Mouse (Mus musculus) left cerebral cortex, postnatal 36 days (tissue): ENCODE results near the gene Hao2. TPM values are rescaled to one million over a fixed set of nuclear protein-coding genes. Genes with fewer than 3 reads are reported as not detected.

Source experiments
- DNase-seq, 2 experiments: peaks; one replicate each; pipeline ENCODE4 v3.0.0; 2021 to 2022; ENCODE audit warnings: low spot score in 2 of 2, mixed read lengths in 1 of 2
- intact Hi-C: fragments of 180-260 bp; cut with DNase I; formaldehyde crosslinking; loops from one replicate; pipeline ENCODE4 v1.15.1; 2025
- total RNA-seq, 2 experiments: library from RNA; stranded (reverse); gene quantifications; 2 replicates each; pipeline ENCODE4 v1.2.3; 2021

Gene Hao2
- total RNA-seq, 2 experiments from 2014 or later: not detected

- DNase-seq: no peak
- intact Hi-C loops: no loop called here
Observed at GRCm38 (mm10) chr3:98862800-98863199, 30.2 kb downstream of the Hao2 start.

- DNase-seq: no peak
- intact Hi-C loops: no loop called here
Observed at GRCm38 (mm10) chr3:98859576-98859975, 33.5 kb downstream of the Hao2 start, which contains the start of gene Hsd3b1. Hsd3b1 (minus strand) TSS chr3:98859794.

DNA sequence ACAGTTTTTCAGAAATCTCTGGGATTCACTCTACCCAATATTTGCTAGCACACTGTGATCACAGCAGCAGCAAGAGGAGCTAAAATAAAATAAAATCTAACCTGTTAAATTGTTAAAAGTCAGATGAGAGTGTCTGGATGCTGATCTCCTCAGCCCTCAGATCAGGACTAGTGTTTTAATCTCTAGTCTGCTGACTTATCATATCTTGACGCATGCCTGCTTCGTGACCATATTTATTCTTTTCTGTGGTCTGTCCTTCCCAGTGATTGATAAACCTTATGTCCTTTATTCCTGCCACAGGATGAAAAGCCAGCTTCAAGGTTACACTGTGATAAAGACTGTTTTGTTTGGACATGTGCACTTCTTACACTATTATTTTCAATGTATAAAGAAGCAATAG, 35.0 kb downstream of the Hao2 start:
- DNase-seq: no peak
- intact Hi-C loops: no loop called here

GRCm38 (mm10) chr3:98856892-98857291, 36.1 kb downstream of the Hao2 start:
- intact Hi-C loops: no loop called here
- DNase-seq: no peak

DNA sequence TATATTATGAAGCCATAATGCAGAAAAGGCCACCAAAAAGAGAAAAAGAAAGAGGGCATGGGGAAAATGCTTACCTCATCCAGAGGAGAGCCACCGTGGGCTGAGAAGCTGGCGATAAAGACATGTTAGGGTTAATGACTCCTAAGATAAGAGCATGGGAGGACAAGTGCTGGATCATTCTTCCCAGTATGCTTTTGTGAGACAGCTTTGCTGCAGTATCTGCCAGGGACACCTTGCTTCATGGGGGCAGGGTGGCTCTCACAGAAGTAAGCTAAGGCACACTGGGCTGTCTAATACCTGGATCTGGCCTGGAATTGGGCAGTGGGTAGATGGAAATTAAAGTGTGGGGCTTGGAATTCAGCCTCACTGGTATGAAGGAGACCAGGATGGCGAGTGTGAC, 37.9 kb downstream of the Hao2 start:
- no peak for DNase-seq
- intact Hi-C loops: no loop called here

GRCm38 (mm10) chr3:98853685-98854084, 39.4 kb downstream of the Hao2 start:
- intact Hi-C loops: no loop called here
- no peak for DNase-seq

DNA sequence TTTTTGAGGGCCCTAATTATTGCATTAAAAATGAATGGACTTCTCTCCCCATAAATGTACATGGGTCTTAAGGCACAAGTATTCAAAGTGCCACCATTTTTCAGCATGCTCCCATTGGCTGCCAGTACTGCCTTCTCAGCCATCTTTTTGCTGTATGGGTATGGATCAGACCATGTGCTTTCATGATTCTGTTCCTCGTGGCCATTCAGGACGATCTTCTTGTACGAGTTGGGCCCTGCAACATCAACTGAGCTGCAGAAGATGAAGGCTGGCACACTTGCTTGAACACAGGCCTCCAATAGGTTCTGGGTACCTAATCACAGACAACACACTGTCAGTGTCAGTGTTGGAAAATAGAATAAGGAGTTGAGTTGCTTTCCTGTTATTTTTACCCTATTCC, 40.0 kb downstream of the Hao2 start:
- no peak for DNase-seq
- intact Hi-C loops: no loop called here

DNA sequence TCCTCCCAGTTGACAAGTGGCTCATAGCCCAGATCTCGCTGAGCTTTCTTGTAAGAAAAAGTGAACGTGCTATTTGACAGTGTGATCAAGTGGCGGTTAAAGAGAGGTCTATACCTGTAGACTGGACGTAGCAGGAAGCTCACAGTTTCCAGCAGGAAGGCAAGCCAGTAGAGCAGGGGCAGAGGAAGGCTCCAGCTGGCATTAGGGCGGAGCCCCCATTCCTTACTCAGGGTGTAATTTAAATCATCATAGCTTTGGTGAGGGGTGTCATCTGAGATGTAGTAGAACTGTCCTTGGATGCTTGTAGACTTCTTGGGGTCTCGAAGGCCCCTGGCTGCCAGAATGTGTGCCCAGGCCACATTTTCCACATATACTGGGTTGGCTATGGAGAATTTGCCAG, 40.4 kb downstream of the Hao2 start:
- no peak for DNase-seq
- intact Hi-C loops: no loop called here

GRCm38 (mm10) chr3:98851853-98852252, 41.2 kb downstream of the Hao2 start:
- intact Hi-C loops: no loop called here
- DNase-seq: no peak

- no peak for DNase-seq
- intact Hi-C loops: no loop called here
Observed at GRCm38 (mm10) chr3:98850262-98850661, 42.8 kb downstream of the Hao2 start.

GRCm38 (mm10) chr3:98848898-98849297, 44.1 kb downstream of the Hao2 start:
- intact Hi-C loops: no loop called here
- DNase-seq: no peak

Other genes with a start within 250 kb of the Hao2 start
- under 1 TPM in 1 of 2 experiments, not detected in 1; 0.32 TPM for gene Hsd3b2, start 168.7 kb downstream of the Hao2 start, total RNA-seq
- gene Hsd3b3, start 130.1 kb downstream of the Hao2 start, total RNA-seq: not detected
- not detected for gene Hsd3b6, start 78.8 kb downstream of the Hao2 start, total RNA-seq
- gene Hsd3b1, start 33.4 kb downstream of the Hao2 start, total RNA-seq: not detected
- 1 to 10 TPM; 6.4 to 8.6 TPM for gene Wars2, start 247.8 kb upstream of the Hao2 start, total RNA-seq